Mouse (Mus musculus) midbrain, embryonic 16.5 days (tissue): ENCODE results near the gene Phactr4. TPM values are rescaled to one million over a fixed set of nuclear protein-coding genes. Genes with fewer than 3 reads are reported as not detected.

Experiments used
- ATAC-seq: fragments of 200-750 bp; cut with Nextera tagmentation; 2 replicates; pipeline ENCODE4 v1.8.0; 2017; ENCODE audit warnings: moderate TSS enrichment
- H3K27ac ChIP-seq: fragments of 300-500 bp; sonication (generic); 2 replicates; pipeline ENCODE4 v1.5.1; 2014; ENCODE audit warnings: mild to moderate bottlenecking, low read length, mixed read lengths
- H3K27me3 ChIP-seq: fragments of 300-500 bp; sonication (generic); 2 replicates; pipeline ENCODE4 v1.6.1; 2014; ENCODE audit warnings: low read depth, low read length, mixed read lengths; ENCODE audit not compliant: control insufficient read depth, insufficient read depth
- H3K36me3 ChIP-seq: fragments of 300-500 bp; sonication (generic); 2 replicates; pipeline ENCODE4 v1.6.1; 2014; ENCODE audit warnings: mild to moderate bottlenecking, low read length, moderate library complexity, mixed read lengths; ENCODE audit not compliant: control insufficient read depth, insufficient read depth
- H3K4me1 ChIP-seq: fragments of 300-500 bp; sonication (generic); 2 replicates; pipeline ENCODE4 v1.6.1; 2014; ENCODE audit warnings: mild to moderate bottlenecking, low read length, mixed read lengths; ENCODE audit not compliant: control insufficient read depth, insufficient read depth
- H3K4me2 ChIP-seq: fragments of 300-500 bp; sonication (generic); 2 replicates; pipeline ENCODE4 v1.6.1; 2014; ENCODE audit warnings: mild to moderate bottlenecking, low read length, mixed read lengths
- H3K4me3 ChIP-seq: fragments of 300-500 bp; sonication (generic); 2 replicates; pipeline ENCODE4 v1.5.1; 2014; ENCODE audit warnings: low read depth, mild to moderate bottlenecking, low read length, moderate library complexity, mixed read lengths
- H3K9ac ChIP-seq: fragments of 300-500 bp; sonication (generic); 2 replicates; pipeline ENCODE4 v1.6.1; 2014; ENCODE audit warnings: low read depth, low read length, mixed read lengths
- H3K9me3 ChIP-seq: fragments of 300-500 bp; sonication (generic); replicated peaks from 2 replicates; pipeline ENCODE4 v1.6.1; 2014; ENCODE audit warnings: mild to moderate bottlenecking, low read length, mixed read lengths; ENCODE audit not compliant: control insufficient read depth, poor library complexity, severe bottlenecking
- WGBS: fragments of 180-500 bp; shearing (Covaris S2); extraction: QIAGEN DNeasy Blood & Tissue Kit; methylation state at CpG from one replicate; pipeline ENCODE4 v1.1.7; 2014; 5-methylcytosine and 5-hydroxymethylcytosine counted together
- polyA plus RNA-seq: library from polyadenylated mRNA; unstranded; fragments of >200 nt; fragmentation: Nextera tagmentation; extraction: Ambion mirVana; gene quantifications from 2 replicates; pipeline ENCODE4 v1.2.1, GENCODE M21; 2015

The Phactr4 gene
- 7.1 and 8.3 TPM in 2 replicates for polyA plus RNA-seq

GRCm38 (mm10) chr4:132421923-132422782, at the start of gene Phactr4:
Gene Phactr4 (minus strand): TSS chr4:132422489.
- peak within 1 kb of the TSS; percentile 84 for H3K27ac ChIP-seq
- H3K4me2 ChIP-seq, result peak within 1 kb of the TSS; percentile 90
- H3K36me3 ChIP-seq, result no peaks in the 10 kb centered on the region
- H3K27me3 ChIP-seq, result no peaks in the 10 kb centered on the region
- peak within 1 kb of the TSS; percentile 72 for H3K9ac ChIP-seq
- peak within 1 kb of the TSS; percentile 82 for H3K4me3 ChIP-seq
- ATAC-seq, result peak; percentile 98
- H3K4me1 ChIP-seq, result peaks cover 11% of the 10 kb centered on the region
- H3K9me3 ChIP-seq, result no peaks in the 10 kb centered on the region
- WGBS, result under 1% methylated on average over 73 of the region's 73 CpGs

DNA sequence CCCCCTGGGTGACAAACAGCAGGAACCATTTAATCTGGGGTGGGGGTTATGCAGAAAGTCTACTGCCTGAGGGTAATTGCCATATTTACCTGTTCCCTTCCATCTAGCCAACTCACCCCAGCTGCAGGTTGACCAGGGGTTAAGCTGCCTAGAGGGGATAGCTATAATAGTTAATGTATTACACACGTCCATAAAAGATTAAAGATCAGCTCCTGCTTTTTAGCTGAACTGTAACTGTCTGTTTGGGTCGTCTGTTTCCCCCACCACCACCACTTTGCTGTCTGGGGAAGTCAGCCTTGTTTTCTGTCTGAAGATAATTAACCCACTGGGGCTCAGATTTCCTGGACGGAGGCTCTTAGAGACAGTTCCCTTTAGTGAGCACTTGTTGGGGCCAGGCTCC, 47.6 kb upstream of the Phactr4 start:
- Histone ChIP-seq H3K36me3 (no peaks in the 10 kb centered on the region), H3K27me3 (no peaks in the 10 kb centered on the region), H3K4me2 (no peak overlapping the region), H3K9ac (no peak overlapping the region), H3K4me1 (no peaks in the 10 kb centered on the region), H3K4me3 (no peak overlapping the region), H3K9me3 (no peaks in the 10 kb centered on the region), H3K27ac (no peak overlapping the region)
- WGBS, result 24% methylated on average over 3 of the region's 3 CpGs
- no peak for ATAC-seq

GRCm38 (mm10) chr4:132464255-132464613, 41.9 kb upstream of the Phactr4 start:
- Histone ChIP-seq H3K27me3 (no peaks in the 10 kb centered on the region), H3K27ac (0 out of 2 replicates have a peak overlapping the region, but pooled peaks have one; percentile 25), H3K4me3 (peak overlapping the region; percentile 80), H3K36me3 (peaks cover 13% of the 10 kb centered on the region), H3K9me3 (no peaks in the 10 kb centered on the region), H3K9ac (peak overlapping the region; percentile 78; the same call in 1 of the 2 replicates), H3K4me2 (peak overlapping the region; percentile 93), H3K4me1 (peaks cover 25% of the 10 kb centered on the region)
- ATAC-seq, result 0 out of 2 replicates have a peak, but pooled peaks have one; percentile 23
- 2% methylated on average over 5 of the region's 5 CpGs for WGBS

GRCm38 (mm10) chr4:132463430-132464254, 41.4 kb upstream of the Phactr4 start, which contains the start of gene Med18:
Gene Med18 (minus strand): TSS chr4:132463921.
- Histone ChIP-seq H3K9me3 (no peaks in the 10 kb centered on the region), H3K27me3 (no peaks in the 10 kb centered on the region), H3K36me3 (peaks cover 16% of the 10 kb centered on the region), H3K27ac (peak within 1 kb of the TSS; percentile 51), H3K9ac (peak within 1 kb of the TSS; percentile 78), H3K4me1 (peaks cover 25% of the 10 kb centered on the region), H3K4me3 (peak within 1 kb of the TSS; percentile 80), H3K4me2 (peak within 1 kb of the TSS; percentile 93)
- ATAC-seq, result peak; percentile 96
- WGBS, result under 1% methylated on average over 44 of the region's 44 CpGs

GRCm38 (mm10) chr4:132462836-132463235, 40.5 kb upstream of the Phactr4 start:
- Histone ChIP-seq H3K9me3 (no peaks in the 10 kb centered on the region), H3K9ac (peak overlapping the region; percentile 78), H3K27me3 (no peaks in the 10 kb centered on the region), H3K4me2 (peak overlapping the region; percentile 93), H3K27ac (no peak overlapping the region), H3K36me3 (peaks cover 22% of the 10 kb centered on the region), H3K4me1 (peaks cover 25% of the 10 kb centered on the region), H3K4me3 (peak overlapping the region; percentile 80)
- no peak for ATAC-seq
- WGBS, result 13% methylated on average over 11 of the region's 11 CpGs

DNA sequence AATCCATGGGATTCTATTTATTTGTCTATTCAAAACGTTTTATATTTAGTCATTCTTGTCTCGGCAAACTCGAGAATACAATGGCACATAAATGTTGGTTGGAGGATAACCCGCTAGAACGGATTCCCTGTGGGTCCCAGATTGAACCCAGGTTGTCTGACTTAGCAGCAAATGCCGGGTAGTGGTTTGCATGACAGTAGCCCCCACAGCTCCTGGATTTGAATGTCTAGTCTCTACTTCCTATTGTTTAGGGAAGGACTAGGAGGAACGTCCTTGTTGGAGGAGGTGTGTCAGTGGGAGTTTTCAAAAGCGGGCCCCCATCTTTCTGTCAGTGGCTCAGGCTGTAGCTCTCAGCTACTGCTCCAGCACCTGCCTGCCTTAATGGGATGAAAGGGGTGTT, 37.9 kb upstream of the Phactr4 start:
- H3K4me1 ChIP-seq, result peaks cover 25% of the 10 kb centered on the region
- ATAC-seq, result no peak
- no peaks in the 10 kb centered on the region for H3K27me3 ChIP-seq
- no peak overlapping the region for H3K9ac ChIP-seq
- no peaks in the 10 kb centered on the region for H3K9me3 ChIP-seq
- H3K4me2 ChIP-seq, result no peak overlapping the region
- H3K36me3 ChIP-seq, result peaks cover 29% of the 10 kb centered on the region
- no peak overlapping the region for H3K4me3 ChIP-seq
- H3K27ac ChIP-seq, result no peak overlapping the region
- WGBS, result 91% methylated on average over 8 of the region's 8 CpGs

DNA sequence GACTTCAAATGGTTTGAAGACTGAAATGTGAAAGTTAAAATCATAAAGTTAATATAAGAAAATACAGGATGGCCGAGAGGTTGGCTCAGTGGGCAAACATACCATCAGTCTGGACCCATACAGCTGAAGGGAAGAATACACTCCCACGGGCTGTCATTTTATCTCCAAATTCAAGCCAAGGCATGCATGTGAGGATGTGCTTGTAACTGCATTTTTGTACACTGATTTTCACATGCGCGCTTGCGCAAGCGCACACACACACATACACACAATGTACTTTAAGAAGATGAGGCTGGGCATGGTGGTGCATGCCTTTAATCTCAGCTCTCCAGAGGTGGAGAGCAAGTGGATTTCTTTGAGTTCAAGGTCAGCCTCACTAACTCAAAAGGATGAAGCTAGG, 33.3 kb upstream of the Phactr4 start:
- no peaks in the 10 kb centered on the region for H3K4me1 ChIP-seq
- H3K9ac ChIP-seq, result no peak overlapping the region
- no peak overlapping the region for H3K27ac ChIP-seq
- peaks cover 26% of the 10 kb centered on the region for H3K36me3 ChIP-seq
- no peak for ATAC-seq
- 95% methylated on average over 6 of the region's 6 CpGs for WGBS
- H3K4me3 ChIP-seq, result no peak overlapping the region
- H3K4me2 ChIP-seq, result no peak overlapping the region
- H3K27me3 ChIP-seq, result no peaks in the 10 kb centered on the region
- no peaks in the 10 kb centered on the region for H3K9me3 ChIP-seq

- H3K36me3 ChIP-seq, result peaks cover 23% of the 10 kb centered on the region
- no peak overlapping the region for H3K4me2 ChIP-seq
- WGBS, result 82% methylated on average over 3 of the region's 3 CpGs
Measured at GRCm38 (mm10) chr4:132455146-132455545, 32.9 kb upstream of the Phactr4 start.

More at GRCm38 (mm10) chr4:132455146-132455545, 32.9 kb upstream of the Phactr4 start:
- no peak overlapping the region for H3K9ac ChIP-seq
- H3K4me1 ChIP-seq, result no peaks in the 10 kb centered on the region
- H3K9me3 ChIP-seq, result no peaks in the 10 kb centered on the region
- H3K27ac ChIP-seq, result no peak overlapping the region
- H3K4me3 ChIP-seq, result no peak overlapping the region
- ATAC-seq, result no peak
- no peaks in the 10 kb centered on the region for H3K27me3 ChIP-seq
